Mouse (Mus musculus) adrenal gland, postnatal 10 days (tissue): Measurements from ENCODE around the gene Akap1. TPM values are rescaled to one million over a fixed set of nuclear protein-coding genes. Genes with fewer than 3 reads are reported as not detected.

Source experiments
- DNase-seq: peaks from one replicate; pipeline ENCODE4 v3.0.0; 2021; ENCODE audit warnings: mixed read lengths
- total RNA-seq, 2 experiments: library from RNA; stranded (reverse); gene quantifications; 2 replicates each; pipeline ENCODE4 v1.2.3; 2021

Akap1 gene
- total RNA-seq, 2 experiments from 2014 or later = 136 to 196 TPM

- DNase-seq = no peak
Measured at GRCm38 (mm10) chr11:88843305-88843704, 21.1 kb downstream of the Akap1 start.

GRCm38 (mm10) chr11:88842315-88842975, 21.9 kb downstream of the Akap1 start:
- no peak for DNase-seq

- peak; percentile 67 for DNase-seq
Measured at GRCm38 (mm10) chr11:88841406-88841805, 23.0 kb downstream of the Akap1 start.

- no peak for DNase-seq
Measured at GRCm38 (mm10) chr11:88840724-88841350, 23.5 kb downstream of the Akap1 start.

- DNase-seq = no peak
Measured at GRCm38 (mm10) chr11:88840292-88840691, 24.1 kb downstream of the Akap1 start.

- DNase-seq = no peak
Measured at GRCm38 (mm10) chr11:88839379-88839778, 25.0 kb downstream of the Akap1 start.

- peak; percentile 72 for DNase-seq
Measured at GRCm38 (mm10) chr11:88838630-88839029, 25.8 kb downstream of the Akap1 start.

- DNase-seq = no peak
Measured at GRCm38 (mm10) chr11:88834606-88835005, 29.8 kb downstream of the Akap1 start.

- no peak for DNase-seq
Measured at GRCm38 (mm10) chr11:88834134-88834533, 30.3 kb downstream of the Akap1 start.

- DNase-seq = no peak
Measured at GRCm38 (mm10) chr11:88833099-88833498, 31.3 kb downstream of the Akap1 start.

GRCm38 (mm10) chr11:88830257-88830804, 34.1 kb downstream of the Akap1 start:
- DNase-seq = peak; percentile 52

GRCm38 (mm10) chr11:88828528-88828927, 35.9 kb downstream of the Akap1 start:
- DNase-seq = no peak

- no peak for DNase-seq
Measured at GRCm38 (mm10) chr11:88825909-88826308, 38.5 kb downstream of the Akap1 start.

- peak; percentile 83 for DNase-seq
Measured at GRCm38 (mm10) chr11:88822991-88823390, 41.4 kb downstream of the Akap1 start.

GRCm38 (mm10) chr11:88822526-88822925, 41.9 kb downstream of the Akap1 start:
- no peak for DNase-seq

- no peak for DNase-seq
Measured at GRCm38 (mm10) chr11:88820742-88821576, 43.4 kb downstream of the Akap1 start.

- DNase-seq = no peak
Measured at GRCm38 (mm10) chr11:88820253-88820652, 44.1 kb downstream of the Akap1 start.

- DNase-seq = no peak
Measured at GRCm38 (mm10) chr11:88817061-88817460, 47.3 kb downstream of the Akap1 start.

- no peak for DNase-seq
Measured at GRCm38 (mm10) chr11:88803231-88804010, 61.0 kb downstream of the Akap1 start.

GRCm38 (mm10) chr11:88796207-88796606, 68.2 kb downstream of the Akap1 start:
- no peak for DNase-seq

- DNase-seq = no peak
Measured at GRCm38 (mm10) chr11:88789893-88790292, 74.5 kb downstream of the Akap1 start.

- DNase-seq = no peak
Measured at GRCm38 (mm10) chr11:88786816-88787215, 77.6 kb downstream of the Akap1 start.
